Mouse (Mus musculus) G1E (cell line): ENCODE data around the gene Eno2.

Experiments used
- CTCF ChIP-seq: IDR thresholded peaks from 2 replicates; pipeline ENCODE4 v1.5.1; 2012; ENCODE audit warnings: low read depth, low read length, inconsistent platforms, mixed read lengths
- GATA1 ChIP-seq: IDR thresholded peaks from 2 replicates; pipeline ENCODE4 v1.6.1; 2012; ENCODE audit warnings: borderline replicate concordance, low read length, inconsistent platforms, mixed read lengths
- GATA2 ChIP-seq: IDR thresholded peaks from 2 replicates; pipeline ENCODE4 v1.6.1; 2012; ENCODE audit warnings: low read depth, low read length, inconsistent platforms, borderline replicate concordance
- POLR2AphosphoS5 ChIP-seq: IDR thresholded peaks from 2 replicates; pipeline ENCODE4 v1.6.1; 2012; ENCODE audit warnings: low read depth, low read length, inconsistent platforms; ENCODE audit not compliant: insufficient replicate concordance

DNA sequence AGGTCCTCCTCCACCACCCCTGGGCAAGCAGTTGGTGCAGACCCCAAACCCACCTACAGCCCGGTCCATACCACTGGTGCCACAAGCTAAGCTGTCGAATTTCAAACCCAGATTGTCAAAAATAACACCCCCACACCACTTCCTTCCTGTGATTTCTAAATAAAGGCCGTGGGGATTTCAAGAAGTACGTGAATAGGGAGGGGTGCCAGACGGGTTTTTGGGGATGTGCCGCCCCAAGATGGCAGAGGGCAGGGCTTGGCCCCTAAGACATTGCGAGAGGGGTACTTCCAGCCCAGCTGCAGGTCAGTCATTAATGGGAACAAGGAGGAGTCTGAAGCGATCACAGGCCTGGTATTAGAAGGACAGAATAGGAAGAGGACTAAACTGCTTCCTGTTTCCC is 45.9 kb downstream of the Eno2 start:
- no peak for TF ChIP-seq CTCF
- no peak for TF ChIP-seq POLR2AphosphoS5
- TF ChIP-seq GATA2 = no peak
- no peak for TF ChIP-seq GATA1
